Mouse (Mus musculus) testis, adult 2 months (tissue): ENCODE measurements around the gene Pkig.

ENCODE experiments used
- CTCF ChIP-seq: fragments of 200-500 bp; IDR thresholded peaks from 2 replicates; pipeline ENCODE4 v1.5.1; 2012; ENCODE audit warnings: low read depth, mild to moderate bottlenecking, inconsistent platforms, low read length, moderate library complexity; ENCODE audit not compliant: control insufficient read depth, insufficient read depth, insufficient replicate concordance
- POLR2A ChIP-seq: fragments of 200-500 bp; IDR thresholded peaks from 2 replicates; pipeline ENCODE4 v1.6.1; 2012; ENCODE audit warnings: low read depth, mild to moderate bottlenecking, inconsistent platforms, low read length, moderate library complexity; ENCODE audit not compliant: control insufficient read depth

DNA sequence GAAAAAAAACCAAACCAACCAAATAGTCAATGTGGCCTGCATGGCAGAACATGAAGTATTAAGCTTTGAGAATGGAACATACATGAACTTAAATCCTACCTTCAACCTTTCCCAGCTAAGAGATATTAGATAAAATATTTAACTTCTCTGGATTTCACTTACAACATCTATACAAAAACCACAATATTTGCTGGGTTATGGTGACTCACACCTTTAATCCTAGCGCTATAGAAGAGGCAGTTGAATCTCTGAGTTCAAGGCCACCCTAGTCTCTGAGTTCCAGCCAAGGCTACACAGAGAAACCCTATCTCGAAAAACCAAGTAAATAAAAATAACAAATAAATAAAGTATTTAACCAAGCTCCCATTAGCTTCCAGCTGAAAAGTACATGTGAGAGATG lies 22.1 kb upstream of the Pkig start:
- no peak for TF ChIP-seq CTCF
- no peak for TF ChIP-seq POLR2A
